Comparison of ENCODE assay signal across 28 mouse cellular contexts in the genomic region with DNA sequence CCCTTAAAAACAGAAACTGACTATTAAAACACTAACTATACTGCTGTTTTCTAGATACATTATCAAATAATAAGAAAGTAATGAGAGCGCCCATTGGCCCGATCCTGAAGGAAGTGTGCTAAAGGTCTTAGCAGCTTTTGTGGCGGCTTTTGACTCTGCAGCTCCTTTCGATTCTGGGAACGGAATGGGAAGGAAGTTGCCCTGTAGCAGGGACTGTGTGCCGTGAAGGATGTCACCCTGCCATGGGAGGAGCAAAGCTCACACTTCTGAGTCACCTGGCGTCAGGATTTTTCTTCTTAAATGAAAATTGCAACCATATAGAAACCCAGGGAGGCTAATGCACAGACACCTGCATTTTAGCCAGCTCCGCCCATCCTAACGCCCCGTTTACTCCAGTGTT. TPM values are rescaled to one million over a fixed set of nuclear protein-coding genes. Genes with fewer than 3 reads are reported as not detected.
DNase-seq lines count a peak whose midpoint lies in the region; ATAC-seq and TF ChIP-seq lines count a peak whose summit lies in the region.
"Had no signal": no experiment of that assay in that cellular context is flagged by ENCODE, and none has a peak within 500 bp of the region (broad histone marks: within the 10 kb centered on the region; RNA-seq: fewer than 3 reads in every experiment).

No protein-coding gene starts in this region.

- H3K4me2 ChIP-seq in liver, postnatal 0 days (ENCODE audit: low read depth, low read length) = peak overlapping the region; percentile 46
- no peak overlapping the region for H3K4me2 ChIP-seq in liver, embryonic 11.5 days
- no peak overlapping the region for H3K4me2 ChIP-seq in stomach, postnatal 0 days (replicated peaks; ENCODE audit: low read depth)
- no peak overlapping the region for H3K4me2 ChIP-seq in kidney, embryonic 16.5 days (replicated peaks; ENCODE audit: low read depth, low read length)
- H3K4me2 ChIP-seq: heart, embryonic 11.5 days; hindbrain, embryonic 14.5 days; limb, embryonic 12.5 days; midbrain, embryonic 13.5 days had no signal

- no peaks in the 10 kb centered on the region for H3K36me3 ChIP-seq in liver, postnatal 0 days (replicated peaks; ENCODE audit: insufficient read depth, low read length)
- no peaks in the 10 kb centered on the region for H3K36me3 ChIP-seq in liver, embryonic 11.5 days (ENCODE audit: control insufficient read depth, insufficient read depth, low read length)
- H3K36me3 ChIP-seq in stomach, postnatal 0 days (ENCODE audit: control insufficient read depth, insufficient read depth, low read length) = no peaks in the 10 kb centered on the region
- no peaks in the 10 kb centered on the region for H3K36me3 ChIP-seq in kidney, embryonic 16.5 days (ENCODE audit: insufficient read depth, low read length)
- H3K36me3 ChIP-seq: G1E; limb, embryonic 12.5 days; midbrain, embryonic 13.5 days had no signal

- TF ChIP-seq EP300 in liver, postnatal 0 days (IDR thresholded peaks at IDR 0.05; ENCODE audit: low read depth) = no peak
- no peak for TF ChIP-seq EP300 in stomach, postnatal 0 days (optimal IDR thresholded peaks at IDR 0.05)

- intact Hi-C loops in gastrocnemius, adult 2 months (cut with DNase I) = no loop called here

- TF ChIP-seq CTCF in gastrocnemius, adult 2 months (IDR thresholded peaks at IDR 0.05) = no peak
- no peak for TF ChIP-seq CTCF in liver, postnatal 0 days (IDR thresholded peaks at IDR 0.05; ENCODE audit: low read depth)
- TF ChIP-seq CTCF in stomach, postnatal 0 days (IDR thresholded peaks at IDR 0.05; ENCODE audit: low read depth) = no peak

- 0 out of 2 replicates have a peak, but pooled peaks cover 8% of the 10 kb centered on the region for H3K4me1 ChIP-seq in liver, postnatal 0 days (ENCODE audit: insufficient read depth)
- peaks cover 7% of the 10 kb centered on the region; the same call in 1 of the 2 replicates for H3K4me1 ChIP-seq in liver, embryonic 11.5 days (replicated peaks; ENCODE audit: control insufficient read depth, insufficient read depth, low read length)
- H3K4me1 ChIP-seq in stomach, postnatal 0 days (replicated peaks; ENCODE audit: control insufficient read depth, insufficient read depth) = no peaks in the 10 kb centered on the region
- H3K4me1 ChIP-seq in kidney, embryonic 16.5 days (ENCODE audit: insufficient read depth, low read length) = no peaks in the 10 kb centered on the region
- H3K4me1 ChIP-seq: limb, embryonic 12.5 days; midbrain, embryonic 13.5 days had no signal

- no peaks in the 10 kb centered on the region for H3K27me3 ChIP-seq in liver, postnatal 0 days (ENCODE audit: insufficient read depth, low read length)
- H3K27me3 ChIP-seq in liver, embryonic 11.5 days (replicated peaks; ENCODE audit: control insufficient read depth, insufficient read depth, low read length) = no peaks in the 10 kb centered on the region
- H3K27me3 ChIP-seq in stomach, postnatal 0 days (ENCODE audit: control insufficient read depth, insufficient read depth, low read length) = no peaks in the 10 kb centered on the region
- H3K27me3 ChIP-seq in kidney, embryonic 16.5 days (ENCODE audit: insufficient read depth, low read length) = no peaks in the 10 kb centered on the region
- H3K27me3 ChIP-seq: limb, embryonic 12.5 days; midbrain, embryonic 13.5 days had no signal

- WGBS in liver, postnatal 0 days (ENCODE audit: insufficient replicate concordance) = 33% methylated on average over 10 of the region's 10 CpGs
- 55% methylated on average over 10 of the region's 10 CpGs for WGBS in liver, embryonic 11.5 days
- WGBS in stomach, postnatal 0 days = 61% methylated on average over 10 of the region's 10 CpGs
- 76% methylated on average over 10 of the region's 10 CpGs for WGBS in kidney, embryonic 16.5 days

- ATAC-seq in liver, postnatal 0 days = no peak
- no peak for ATAC-seq in liver, embryonic 11.5 days (replicated peaks; ENCODE audit: low FRiP score)
- peak; percentile 56 for ATAC-seq in megakaryocyte, adult 5-6 weeks (ENCODE audit: poor library complexity, severe bottlenecking)
- peak; percentile 35; the same call in 1 of the 2 replicates for ATAC-seq in stomach, postnatal 0 days (ENCODE audit: low FRiP score, low TSS enrichment)
- no peak for ATAC-seq in kidney, embryonic 16.5 days (ENCODE audit: low FRiP score, low TSS enrichment)
- no peak for ATAC-seq in activated CD4-positive, CD25-positive, alpha-beta regulatory T cell, adult 4 months
- ATAC-seq: forebrain, embryonic 16.5 days; intestine, postnatal 0 days; midbrain, embryonic 13.5 days had no signal

- no peak overlapping the region for H3K27ac ChIP-seq in gastrocnemius, adult 2 months
- no peak overlapping the region for H3K27ac ChIP-seq in liver, postnatal 0 days (ENCODE audit: low read depth)
- no peak overlapping the region for H3K27ac ChIP-seq in liver, embryonic 11.5 days (ENCODE audit: low read depth, low read length)
- no peak overlapping the region for H3K27ac ChIP-seq in stomach, postnatal 0 days (replicated peaks)
- H3K27ac ChIP-seq in kidney, embryonic 16.5 days (ENCODE audit: low read length) = no peak overlapping the region
- H3K27ac ChIP-seq: hindbrain, embryonic 14.5 days; layer of hippocampus, adult 2 months; left cerebral cortex, adult 2 months; limb, embryonic 12.5 days; liver, embryonic 14.5 days; midbrain, embryonic 13.5 days had no signal

- DNase-seq in gastrocnemius, adult 2 months = peak; percentile 26
- DNase-seq in gastrocnemius, adult 8-10 months (ENCODE audit: low spot score in 2 of 2) = no peak
- no peak for DNase-seq in liver, postnatal 0 days
- DNase-seq in liver, embryonic 11.5 days (ENCODE audit: low spot score) = no peak
- no peak for DNase-seq in stomach, postnatal 0 days (ENCODE audit: low spot score)
- DNase-seq: adrenal gland, postnatal 10 days; cerebellum, adult 8-10 months; cerebellum, postnatal 25 days; gastrocnemius, postnatal 14 days; heart, postnatal 4 days; kidney, postnatal 36 days; right cerebral cortex, postnatal 25 days; spleen, adult 18-20 months; thymus, adult 18-20 months; thymus, postnatal 25 days had no signal

- no peaks in the 10 kb centered on the region for H3K9me3 ChIP-seq in liver, postnatal 0 days (ENCODE audit: low read length)
- no peaks in the 10 kb centered on the region for H3K9me3 ChIP-seq in liver, embryonic 11.5 days (ENCODE audit: control insufficient read depth, low read length)
- H3K9me3 ChIP-seq in stomach, postnatal 0 days (ENCODE audit: control insufficient read depth, low read length) = no peaks in the 10 kb centered on the region
- no peaks in the 10 kb centered on the region for H3K9me3 ChIP-seq in kidney, embryonic 16.5 days (ENCODE audit: low read length)
- H3K9me3 ChIP-seq: limb, embryonic 12.5 days; midbrain, embryonic 13.5 days had no signal

- H3K4me3 ChIP-seq in gastrocnemius, adult 2 months = peak overlapping the region; percentile 40
- no peak overlapping the region for H3K4me3 ChIP-seq in liver, postnatal 0 days (ENCODE audit: low read depth, low read length)
- no peak overlapping the region for H3K4me3 ChIP-seq in liver, embryonic 11.5 days (ENCODE audit: low read depth, low read length)
- no peak overlapping the region for H3K4me3 ChIP-seq in stomach, postnatal 0 days (ENCODE audit: low read depth, low read length)
- no peak overlapping the region for H3K4me3 ChIP-seq in kidney, embryonic 16.5 days (ENCODE audit: low read length)
- H3K4me3 ChIP-seq: layer of hippocampus, adult 2 months; left cerebral cortex, adult 2 months; limb, embryonic 12.5 days; midbrain, embryonic 13.5 days had no signal

- H3K9ac ChIP-seq in liver, postnatal 0 days (replicated peaks) = no peak overlapping the region
- H3K9ac ChIP-seq in liver, embryonic 11.5 days (ENCODE audit: low read depth, low read length) = no peak overlapping the region
- no peak overlapping the region for H3K9ac ChIP-seq in stomach, postnatal 0 days (ENCODE audit: low read length)
- H3K9ac ChIP-seq in kidney, embryonic 16.5 days (replicated peaks; ENCODE audit: low read length) = no peak overlapping the region
- H3K9ac ChIP-seq: hindbrain, embryonic 14.5 days; limb, embryonic 12.5 days; liver, embryonic 14.5 days; midbrain, embryonic 13.5 days had no signal

RNA-seq across cellular contexts. Expression of gene Vwf, which starts 1.8 kb away (rescaled TPM):
- 10 to 100 TPM; 12.5 to 15.3 TPM for total RNA-seq in gastrocnemius, adult 2 months (2021)
- total RNA-seq in gastrocnemius, adult 8-10 months (2022) = 10 to 100 TPM; 13.4 to 20.8 (median 15.4) TPM
- polyA plus RNA-seq in liver, postnatal 0 days (2015; fragmentation: Nextera tagmentation; extraction: Ambion mirVana) = 13.4 and 14.8 TPM in 2 replicates
- polyA plus RNA-seq in liver, embryonic 11.5 days (2014; fragmentation: Nextera tagmentation; extraction: Ambion mirVana) = 25.3 and 32.4 TPM in 2 replicates
- 0.18 and 1.6 TPM in 2 replicates for total RNA-seq in megakaryocyte, adult 5-6 weeks (2015)
- total RNA-seq in megakaryocyte, adult 5-6 weeks (2017) = 0.26 and 0.49 TPM in 2 replicates
- 7.8 and 9.5 TPM in 2 replicates for polyA plus RNA-seq in stomach, postnatal 0 days (2015; fragmentation: Nextera tagmentation; extraction: Ambion mirVana)
- 3.9 and 5.4 TPM in 2 replicates for polyA plus RNA-seq in kidney, embryonic 16.5 days (2015; fragmentation: Nextera tagmentation; extraction: Ambion mirVana)
- under 1 TPM in 1 of 2 experiments, not detected in 1; 0.20 TPM for polyA plus RNA-seq in activated CD4-positive, CD25-positive, alpha-beta regulatory T cell, adult 4 months (2017; shearing (Covaris generic))

RNA-seq across cellular contexts. Expression of gene Cd9, which starts 53.8 kb away (rescaled TPM):
- total RNA-seq in gastrocnemius, adult 2 months (2021) = 10 to 100 TPM; 19.1 to 30.7 TPM
- 10 to 100 TPM; 10.5 to 19.3 (median 15.0) TPM for total RNA-seq in gastrocnemius, adult 8-10 months (2022)
- 243 and 249 TPM in 2 replicates for polyA plus RNA-seq in liver, postnatal 0 days (2015; fragmentation: Nextera tagmentation; extraction: Ambion mirVana)
- 111 and 113 TPM in 2 replicates for polyA plus RNA-seq in liver, embryonic 11.5 days (2014; fragmentation: Nextera tagmentation; extraction: Ambion mirVana)
- 100 and 106 TPM in 2 replicates for total RNA-seq in megakaryocyte, adult 5-6 weeks (2015)
- total RNA-seq in megakaryocyte, adult 5-6 weeks (2017) = 65.5 and 74.0 TPM in 2 replicates
- polyA plus RNA-seq in stomach, postnatal 0 days (2015; fragmentation: Nextera tagmentation; extraction: Ambion mirVana) = 487 and 500 TPM in 2 replicates
- polyA plus RNA-seq in kidney, embryonic 16.5 days (2015; fragmentation: Nextera tagmentation; extraction: Ambion mirVana) = 158 and 178 TPM in 2 replicates
- polyA plus RNA-seq in activated CD4-positive, CD25-positive, alpha-beta regulatory T cell, adult 4 months (2017; shearing (Covaris generic)) = 100 to 1,000 TPM in 1 of 2 experiments, 10 to 100 TPM in 1; 73.3 to 104 TPM
- total RNA-seq: G1E had no signal
- polyA plus RNA-seq: G1E had no signal

Comparison
In these comparisons a context has a peak if more than half of its experiments do, and no peak if none do; other contexts are left out.
1. ATAC-seq: peak in megakaryocyte, adult 5-6 weeks (single experiment) and stomach, postnatal 0 days (single experiment); none in liver, postnatal 0 days (single experiment), liver, embryonic 11.5 days (single experiment), kidney, embryonic 16.5 days (single experiment) and activated CD4-positive, CD25-positive, alpha-beta regulatory T cell, adult 4 months (single experiment).